Mouse (Mus musculus) c-Kit-negative CD71-positive TER-119-positive erythroid progenitor cells, embryonic 14.5 days (primary cell): ENCODE measurements around the gene Mfap3l.
A peak's percentile ranks its signal among the peaks of the same experiment; 100 is the strongest.
"Not testable (repeated sequence)": the region's sequence is repeated elsewhere in the genome, so short reads cannot be mapped to it uniquely, and the experiment has no call there.

Experiments used
- DNase-seq: peaks from one replicate; pipeline ENCODE4 v3.0.0-alpha.2; 2013; ENCODE audit warnings: low read depth, low spot score

The Mfap3l gene

DNA sequence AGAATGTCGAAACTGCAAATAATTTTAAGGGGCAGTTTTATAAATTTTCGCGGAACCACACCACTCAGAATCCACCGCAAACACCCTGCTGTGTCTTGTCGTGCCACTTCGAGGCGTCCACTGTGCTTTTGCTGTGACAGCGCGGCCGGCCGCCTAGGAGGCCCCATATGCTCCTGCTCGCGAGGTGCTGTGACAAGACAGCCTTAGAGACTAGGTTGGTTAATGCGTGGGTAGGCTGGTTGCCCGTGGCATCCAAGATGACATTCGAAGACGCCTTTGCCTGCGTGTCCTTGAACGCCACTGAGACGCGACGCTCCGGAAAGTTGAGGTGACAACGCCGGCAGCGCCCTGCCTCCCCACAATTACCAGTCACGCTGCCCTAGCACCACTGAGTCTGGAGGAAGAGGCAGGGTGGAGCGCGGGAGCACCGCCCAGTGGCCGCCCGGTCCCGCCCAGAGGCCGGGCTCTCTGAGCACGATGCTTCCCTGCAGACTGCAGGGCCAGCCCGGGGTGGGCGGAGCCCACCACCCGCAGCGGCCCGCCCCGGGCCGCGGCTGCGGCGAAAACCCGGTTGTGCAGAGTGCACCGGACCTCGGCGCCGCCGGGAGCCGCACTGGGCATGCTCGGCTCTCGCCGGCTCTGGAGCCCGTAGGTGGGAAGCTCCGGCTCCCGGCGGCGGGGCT is at the start of gene Mfap3l:
Gene Mfap3l (plus strand): TSS at position 578 of the 683 bp plus-strand sequence.
- peak; percentile 40 for DNase-seq

DNA sequence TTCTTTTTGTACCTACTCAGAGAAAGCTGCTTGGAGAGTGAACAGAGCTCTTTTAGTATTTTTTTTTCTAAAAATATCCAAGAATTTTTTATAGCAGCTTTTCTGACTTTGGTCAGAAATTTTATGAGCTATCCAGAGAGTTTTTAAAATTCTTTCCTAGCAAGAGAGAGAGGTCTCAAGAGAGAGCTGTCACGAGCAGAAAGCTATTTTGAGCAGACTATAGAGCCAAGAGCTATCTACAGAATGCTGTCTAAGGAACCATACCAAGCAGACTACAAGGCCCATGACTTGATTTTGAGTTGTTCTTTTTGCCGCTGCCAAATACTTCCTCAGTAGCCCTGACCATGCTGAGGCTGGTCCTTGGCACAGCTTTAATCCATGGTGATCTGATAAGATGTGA is 49.3 kb upstream of the Mfap3l start:
- DNase-seq, result no peak

DNA sequence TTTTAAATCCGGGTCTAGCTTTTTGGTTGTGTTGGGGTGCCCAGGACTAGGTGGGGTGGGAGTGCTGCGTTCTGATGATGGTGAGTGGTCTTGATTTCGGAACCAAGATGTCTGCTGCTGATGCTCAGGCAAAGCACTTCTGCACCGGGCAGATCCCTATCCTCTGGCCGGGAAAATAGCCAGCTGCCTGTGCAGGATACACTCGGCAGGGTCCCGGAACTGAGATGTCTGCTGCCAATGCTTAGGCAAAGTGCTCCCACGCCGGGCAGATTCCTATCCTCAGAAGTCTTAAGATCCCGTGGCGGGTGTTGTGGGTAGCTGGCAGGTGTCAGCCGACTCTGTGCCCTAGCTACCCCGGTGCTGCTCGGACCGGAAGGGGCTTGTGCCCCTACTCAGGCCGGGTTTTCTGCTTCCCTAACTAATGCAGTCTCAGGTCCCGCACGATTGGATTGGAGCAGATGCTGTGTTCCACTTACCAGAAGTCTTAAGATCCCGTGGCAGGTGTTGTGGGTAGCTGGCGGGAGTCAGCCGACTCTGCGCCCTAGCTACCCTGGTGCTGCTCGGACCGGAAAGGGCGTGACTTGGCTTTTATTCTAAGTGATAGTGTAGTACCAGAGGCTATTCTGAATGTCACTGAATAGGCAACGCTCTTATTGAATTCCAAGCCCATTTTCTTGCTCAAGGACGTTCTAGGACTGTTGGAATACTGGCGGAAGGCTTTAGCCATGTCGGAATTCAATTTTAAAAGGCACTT is 41.1 kb upstream of the Mfap3l start:
- not testable (repeated sequence) for DNase-seq

DNA sequence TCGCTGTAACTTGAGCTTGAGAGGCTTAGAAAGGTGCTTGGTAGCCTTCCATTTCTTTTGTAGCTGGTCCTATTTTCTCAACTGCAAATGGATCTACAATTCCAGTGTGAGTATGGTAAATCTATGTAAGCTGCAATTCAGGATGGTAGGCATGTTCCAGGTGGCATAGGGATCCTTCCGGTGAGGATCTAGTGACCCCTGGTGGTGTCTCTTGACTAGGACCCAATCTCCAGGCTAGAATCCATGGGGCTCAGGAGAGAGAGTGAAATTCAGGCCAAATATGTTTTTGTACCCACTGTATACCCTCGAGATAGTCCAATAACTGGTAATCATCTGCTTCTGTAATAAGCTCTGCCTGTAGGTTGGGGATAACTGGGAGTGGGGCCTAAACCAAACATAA is 37.9 kb upstream of the Mfap3l start:
- DNase-seq, result no peak

DNA sequence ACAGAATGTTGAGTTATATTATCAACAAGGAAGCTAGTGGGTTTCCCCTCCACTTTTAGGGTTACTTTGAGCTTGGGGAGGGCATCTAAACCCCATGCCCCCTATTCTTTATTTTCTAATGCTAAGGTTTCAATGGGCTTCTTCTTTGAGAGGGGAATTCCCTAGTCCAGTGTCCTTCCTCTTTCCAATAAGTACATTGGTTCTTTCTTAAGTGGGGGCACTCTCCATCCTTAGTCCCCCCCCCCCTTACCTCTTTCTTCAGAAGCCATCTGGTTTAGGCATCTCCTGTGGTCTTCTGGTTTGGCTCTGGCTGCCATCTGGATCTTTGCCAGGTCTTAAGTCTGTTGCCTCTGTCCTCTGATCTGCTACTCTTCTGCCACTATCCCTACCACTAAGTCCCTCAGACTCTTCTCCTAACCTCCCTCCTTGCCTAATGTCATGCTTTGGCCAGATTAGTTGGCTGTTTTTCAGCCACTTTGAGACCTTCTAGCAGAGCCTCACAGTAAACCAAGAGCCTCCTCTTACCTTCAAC is 21.0 kb upstream of the Mfap3l start:
- DNase-seq, result no peak

DNA sequence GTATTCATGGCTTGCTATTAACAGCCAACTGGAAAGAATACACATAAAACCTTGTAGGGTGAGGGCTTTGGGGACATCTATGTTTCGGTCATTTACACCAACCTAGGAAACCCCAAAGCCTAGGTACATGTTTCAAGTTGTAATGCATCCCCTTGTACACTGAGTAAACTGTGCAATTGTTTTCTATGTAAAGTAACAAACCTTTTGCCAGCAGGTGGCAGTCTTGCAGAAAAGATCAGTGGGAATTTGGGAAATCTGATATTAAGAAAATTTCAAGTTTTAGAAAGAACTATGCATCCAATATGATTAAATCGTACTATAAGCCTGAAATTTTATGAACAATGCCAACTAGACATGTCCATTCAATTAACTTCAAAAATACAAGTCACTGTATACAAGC is 15.7 kb upstream of the Mfap3l start:
- peak; percentile 16 for DNase-seq

DNA sequence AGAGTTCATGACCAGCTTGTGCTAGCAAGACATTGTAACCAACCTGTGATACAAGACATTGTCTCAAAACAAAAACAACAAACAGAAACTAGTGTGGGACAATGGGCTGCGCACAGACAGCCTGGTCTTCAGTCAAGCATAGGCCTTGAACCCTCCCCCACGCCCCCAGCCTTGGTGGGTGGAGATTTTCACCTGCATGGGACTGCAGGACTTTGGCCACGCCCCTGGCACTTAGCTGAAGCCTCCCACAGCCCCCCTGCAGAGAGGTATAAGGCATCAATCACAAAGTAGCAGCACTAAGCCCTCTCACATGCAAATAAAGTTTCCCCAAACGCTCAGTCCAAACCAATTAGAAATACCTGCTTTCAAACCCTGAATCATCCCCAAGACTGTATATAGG is 11.1 kb upstream of the Mfap3l start:
- DNase-seq, result no peak

DNA sequence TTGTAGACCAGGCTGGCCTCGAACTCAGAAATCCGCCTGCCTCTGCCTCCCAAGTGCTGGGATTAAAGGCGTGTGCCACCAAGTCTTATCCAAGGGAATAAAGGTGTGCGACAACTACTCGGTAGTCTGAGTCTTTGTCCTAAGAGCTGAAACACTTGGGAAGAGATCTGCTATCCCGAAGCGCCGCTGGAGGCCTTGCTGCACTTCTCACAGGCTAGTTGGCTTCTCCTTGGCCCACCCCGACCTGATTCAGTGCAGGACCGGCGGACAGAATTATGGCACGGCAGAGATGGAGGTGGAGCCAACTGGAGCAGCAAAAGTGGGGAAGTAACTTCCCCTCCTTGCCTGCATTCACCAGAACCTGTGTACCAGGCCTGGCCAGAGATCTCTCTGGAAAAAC is 10.6 kb upstream of the Mfap3l start:
- no peak for DNase-seq

DNA sequence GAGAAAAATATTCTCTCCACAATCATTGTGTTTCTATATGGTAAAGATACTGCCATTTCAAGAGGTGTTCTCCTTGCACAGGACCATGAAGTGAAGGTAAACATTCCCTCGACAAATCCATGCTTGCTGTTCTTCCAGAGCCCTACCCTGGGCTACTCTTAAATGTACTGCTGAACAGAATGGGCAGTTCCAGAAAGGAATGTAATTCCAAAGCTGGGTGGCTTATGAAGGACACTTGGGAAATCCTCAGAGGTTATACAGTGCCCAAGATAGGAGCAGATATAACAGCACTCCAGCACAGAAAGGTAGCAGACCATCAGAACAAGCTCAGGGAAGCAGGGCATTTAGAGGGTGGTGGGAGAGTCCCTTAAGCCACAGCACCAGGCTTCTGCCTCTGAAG is 9.2 kb upstream of the Mfap3l start:
- no peak for DNase-seq

DNA sequence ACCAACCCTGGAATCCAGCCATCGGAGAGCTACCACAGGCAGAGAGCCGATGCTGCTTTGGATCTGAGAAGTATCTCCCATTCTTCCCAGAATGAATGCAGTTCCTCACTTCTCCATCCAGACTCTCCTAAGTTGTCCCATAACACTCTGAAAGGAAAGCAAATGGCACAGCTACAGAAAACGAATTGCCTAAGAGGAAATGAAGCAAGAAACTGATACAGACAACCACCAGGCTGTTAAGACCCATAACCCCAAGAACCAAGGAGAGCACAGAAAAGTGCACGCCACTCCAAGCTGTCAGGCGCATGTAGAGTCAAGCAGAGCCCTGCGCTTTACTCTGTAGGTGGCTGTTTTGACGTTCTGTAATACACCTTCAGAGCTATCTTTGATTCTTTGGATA is 7.9 kb upstream of the Mfap3l start:
- no peak for DNase-seq

DNA sequence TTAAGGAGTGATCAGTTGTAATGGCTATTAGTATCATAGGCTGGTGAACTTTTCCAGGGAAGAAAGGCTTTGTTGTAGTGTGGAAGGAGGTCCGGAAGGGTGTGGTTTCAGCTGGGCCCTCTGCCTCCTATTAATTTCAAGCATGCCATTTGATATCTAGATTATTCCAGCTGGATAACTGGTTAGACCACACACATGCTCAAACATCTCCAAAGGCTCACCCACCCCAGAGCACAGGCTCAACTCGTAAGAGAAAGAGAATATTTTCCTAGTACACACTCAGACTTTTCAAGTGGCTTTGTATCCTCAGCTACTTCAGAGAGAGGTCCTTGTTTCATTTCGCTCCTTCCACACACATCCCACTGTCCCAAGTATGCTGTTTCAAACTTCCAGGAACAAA is 4.7 kb upstream of the Mfap3l start:
- DNase-seq, result no peak

DNA sequence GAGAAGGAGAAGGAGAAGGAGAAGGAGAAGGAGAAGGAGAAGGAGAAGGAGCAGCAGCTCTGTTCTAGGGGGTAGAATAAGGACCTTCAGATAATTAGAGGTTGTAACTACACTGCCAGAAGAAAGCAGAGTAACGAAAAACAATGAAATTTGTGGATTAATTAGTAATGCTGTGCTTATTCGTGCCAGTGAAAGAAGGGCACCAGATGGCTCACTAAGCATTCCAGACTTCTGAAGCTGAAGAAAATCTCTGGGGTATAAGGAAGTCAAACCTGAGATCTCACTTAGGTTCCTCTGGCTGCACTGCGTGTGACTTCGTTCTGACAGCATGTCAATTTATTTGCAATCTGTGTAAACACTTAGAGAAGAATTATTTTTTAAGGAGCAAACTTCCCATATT is 3.6 kb upstream of the Mfap3l start:
- DNase-seq, result no peak

DNA sequence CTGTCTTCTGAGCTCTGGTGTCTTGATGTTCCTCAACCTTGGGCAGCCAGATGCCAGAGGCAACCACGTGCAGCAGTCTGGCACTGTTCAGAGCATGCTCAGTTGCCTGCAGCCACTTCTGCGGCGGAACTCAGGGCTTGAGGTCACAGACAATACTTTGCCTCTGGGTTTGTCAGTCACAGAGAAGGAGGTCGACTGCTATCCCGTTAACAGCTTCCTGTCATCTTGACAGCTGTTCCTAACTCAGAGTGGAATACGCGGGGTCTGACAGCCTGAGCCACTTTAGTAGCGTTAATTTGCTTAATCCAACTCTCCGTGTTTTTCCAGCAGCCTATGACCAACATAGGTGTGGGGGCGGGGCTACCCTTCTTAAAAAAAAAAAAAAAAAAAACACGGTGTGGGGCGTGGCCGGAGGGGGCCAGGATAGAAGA is 1.1 kb upstream of the Mfap3l start:
- no peak for DNase-seq

DNA sequence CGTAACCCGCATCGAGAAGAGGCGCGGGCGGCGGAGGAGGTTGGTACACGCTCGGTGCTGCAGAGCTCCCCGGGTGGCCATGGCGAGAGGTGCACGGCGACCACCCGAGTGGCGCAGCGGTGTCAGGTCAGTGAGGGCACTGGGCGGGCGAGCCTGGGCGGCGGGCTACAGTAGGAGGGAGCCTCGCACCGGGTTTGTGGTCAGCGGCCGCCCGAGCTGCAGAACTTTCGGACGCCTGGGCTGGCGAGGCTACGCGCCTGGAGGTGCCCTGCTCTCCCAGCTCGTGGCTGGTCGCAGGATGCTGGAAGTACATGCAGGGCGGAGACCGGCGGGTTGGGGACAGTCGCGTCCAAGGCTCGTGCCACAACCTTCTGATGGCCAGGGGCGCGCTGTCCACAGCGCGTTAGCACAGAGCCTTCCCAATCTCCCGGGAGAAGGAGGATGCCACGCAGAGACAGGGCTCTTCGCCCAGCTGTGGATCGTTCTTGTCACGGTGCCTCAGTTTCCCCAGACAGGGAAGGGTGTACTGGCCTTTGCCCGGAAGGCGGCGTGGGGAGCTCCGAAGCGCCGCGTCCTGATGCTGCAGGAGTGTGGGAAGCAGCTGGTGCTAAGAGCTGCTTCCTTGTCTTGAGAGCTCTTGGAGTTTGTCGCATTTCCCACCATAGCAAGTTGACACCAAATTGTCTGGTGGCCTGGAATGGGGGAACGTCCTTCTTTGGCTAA is 467 bp downstream of the Mfap3l start:
- no peak for DNase-seq

DNA sequence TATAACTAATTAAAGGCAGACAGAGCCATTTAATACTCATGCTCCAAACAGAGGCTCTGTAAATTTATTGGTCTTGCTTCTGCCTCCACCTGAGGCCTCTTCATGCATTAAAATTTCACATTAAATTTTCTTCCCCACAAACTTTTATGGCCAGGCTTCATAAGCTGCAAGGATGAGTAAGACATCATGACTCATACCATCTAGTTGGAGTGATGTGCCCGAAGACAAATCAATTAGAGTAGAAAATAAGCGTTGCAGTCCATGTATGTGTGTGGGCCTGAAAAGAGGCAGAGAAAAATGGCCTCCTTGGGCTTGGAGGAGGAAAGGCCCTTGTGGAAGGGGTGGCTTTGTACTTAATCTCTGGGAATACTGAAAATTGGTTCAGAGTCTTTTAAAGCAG is 2.3 kb downstream of the Mfap3l start:
- no peak for DNase-seq

DNA sequence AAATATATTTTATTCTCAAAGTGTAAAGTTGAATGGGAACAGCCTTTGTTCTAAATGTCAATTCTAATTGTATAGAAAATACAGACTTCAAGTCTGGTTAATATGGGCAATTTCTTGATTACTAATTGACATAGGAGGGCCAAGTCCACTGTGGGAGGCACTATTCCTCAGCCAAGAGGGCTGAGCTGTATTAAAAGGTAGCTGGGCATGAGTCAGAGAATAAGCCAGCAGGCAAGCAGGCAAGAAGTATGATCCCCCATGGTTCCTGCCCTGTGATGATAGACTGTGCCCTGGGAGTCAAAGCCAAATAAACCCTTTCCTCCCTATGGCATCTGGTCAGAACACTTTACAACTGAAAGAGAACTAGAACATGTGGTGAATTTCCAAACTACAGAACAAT is 3.2 kb downstream of the Mfap3l start:
- no peak for DNase-seq

DNA sequence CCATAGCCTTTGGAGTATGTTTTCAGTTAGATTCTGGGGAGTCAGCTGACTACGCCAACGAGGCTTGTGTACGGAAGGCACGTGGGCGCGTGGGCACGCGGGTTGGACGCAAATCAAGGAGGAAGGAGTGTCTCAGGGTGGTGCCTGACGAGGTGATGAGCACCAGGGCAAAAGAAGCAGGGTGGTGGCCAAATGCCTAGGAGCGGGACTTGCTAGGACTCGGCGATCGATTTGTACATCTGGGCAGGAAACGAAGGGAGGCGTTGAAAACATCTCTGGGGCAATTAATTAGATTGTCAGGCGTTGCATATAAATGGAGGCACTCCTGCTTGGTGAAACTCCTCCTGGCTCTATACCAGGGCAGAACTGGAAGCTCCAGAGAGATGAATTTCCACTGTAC is 7.4 kb downstream of the Mfap3l start:
- no peak for DNase-seq

DNA sequence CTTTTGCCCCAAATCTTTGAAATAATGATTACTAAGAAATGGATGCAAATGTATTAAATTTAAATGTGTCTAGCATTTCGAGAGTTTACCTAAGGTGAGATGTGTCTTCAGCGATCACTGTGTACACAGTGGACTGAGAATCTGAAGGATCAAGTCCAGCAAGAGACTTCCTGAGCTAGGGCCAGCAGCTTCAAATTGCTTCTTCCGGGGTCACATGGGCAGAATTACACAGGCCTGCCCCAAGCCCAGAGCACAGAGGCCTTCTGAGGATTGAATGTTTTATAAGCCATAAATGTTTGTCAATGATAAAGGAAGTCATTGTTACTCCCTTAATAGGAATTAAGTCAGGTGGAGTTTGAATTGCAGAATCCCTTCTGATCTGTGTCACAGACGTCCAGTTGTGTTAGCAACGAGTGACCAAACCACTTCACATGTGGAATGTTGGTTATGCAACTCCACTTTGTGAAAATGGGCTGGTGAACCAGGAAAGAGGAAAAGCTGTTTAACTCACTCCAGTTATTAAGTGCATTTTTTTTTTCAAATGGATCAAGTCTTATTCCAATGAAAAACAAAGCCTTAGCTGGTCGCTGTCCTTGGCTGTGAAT is 10.9 kb downstream of the Mfap3l start:
- no peak for DNase-seq

DNA sequence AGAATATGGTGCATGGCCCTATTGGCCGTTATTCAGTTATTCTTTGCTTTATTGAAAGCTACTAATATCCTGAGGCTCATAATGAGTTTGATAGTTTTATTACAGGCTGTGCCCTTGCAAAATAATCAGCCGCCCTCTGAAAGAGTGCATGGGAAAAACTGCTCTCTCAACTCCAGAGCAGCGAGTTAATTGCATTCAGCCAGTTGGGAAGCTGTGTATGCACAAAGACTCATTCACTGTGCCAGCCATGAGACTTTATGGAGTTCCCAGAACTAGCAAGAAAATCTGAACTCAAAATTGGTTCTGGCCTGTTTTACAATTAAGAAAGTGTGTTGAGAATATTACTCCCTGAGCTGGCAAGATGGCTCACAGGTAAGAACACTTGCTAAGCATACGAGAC is 12.5 kb downstream of the Mfap3l start:
- no peak for DNase-seq

DNA sequence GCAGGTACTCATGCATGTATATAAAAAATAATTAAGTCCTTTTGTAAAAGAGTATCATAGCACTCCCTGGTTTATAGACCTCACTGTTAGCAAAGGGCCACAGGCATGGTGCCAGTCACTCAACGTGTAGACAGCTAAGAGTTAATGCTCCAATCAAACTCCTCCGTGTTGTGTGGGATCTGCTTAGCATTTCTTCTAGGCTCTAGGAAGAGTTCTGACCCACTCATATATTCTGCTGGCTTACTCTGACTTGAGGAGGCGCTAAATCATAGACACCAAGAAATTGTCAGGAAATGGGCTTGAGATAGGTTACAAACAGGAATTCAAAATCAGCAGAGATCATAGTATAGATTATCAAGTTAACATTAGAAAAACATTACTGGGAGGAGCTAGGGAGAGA is 13.3 kb downstream of the Mfap3l start:
- DNase-seq, result no peak

DNA sequence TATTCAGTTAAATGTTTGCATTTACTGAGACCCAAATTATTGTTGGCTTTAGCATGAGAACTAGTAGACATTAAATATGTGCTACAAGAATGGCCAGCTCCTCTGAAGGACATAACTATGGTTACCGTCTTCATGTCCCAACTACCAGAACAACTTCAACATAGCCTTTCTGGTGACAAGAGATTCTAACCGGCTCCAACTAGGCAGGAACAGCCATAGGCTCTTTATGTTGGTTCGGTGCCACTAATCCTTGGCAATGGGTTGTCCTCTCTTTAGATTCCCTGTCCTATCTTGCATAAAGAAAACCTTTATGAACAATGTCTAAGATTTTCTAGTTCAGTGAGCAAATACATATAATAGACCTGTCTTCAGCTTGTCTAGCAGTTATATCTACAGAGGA is 14.7 kb downstream of the Mfap3l start:
- DNase-seq, result no peak

DNA sequence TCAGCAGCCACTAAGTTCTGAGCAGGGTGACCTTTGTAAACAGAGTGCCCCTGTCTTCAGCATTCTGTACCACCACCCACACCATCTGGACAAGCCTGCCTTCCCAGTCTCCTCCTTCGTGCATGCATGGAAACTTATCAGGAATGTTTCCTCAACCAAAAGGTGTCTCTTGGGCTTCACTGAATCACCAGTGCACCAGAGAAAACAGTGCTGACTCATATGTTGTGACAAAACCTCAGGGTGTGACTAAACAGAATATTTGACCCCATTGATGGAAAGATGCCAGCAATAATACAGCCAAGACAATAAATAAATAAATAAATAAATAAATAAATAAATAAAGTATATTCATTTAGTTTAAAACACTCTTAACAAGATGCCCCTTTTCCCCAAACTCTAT is 16.5 kb downstream of the Mfap3l start:
- DNase-seq, result no peak
